Mouse (Mus musculus) cerebellum, adult 2 months (tissue): ENCODE results near the gene Timp4. TPM values are rescaled to one million over a fixed set of nuclear protein-coding genes. Genes with fewer than 3 reads are reported as not detected.

Experiments used
- DNase-seq, 2 experiments: peaks; one replicate each; pipeline ENCODE4 v3.0.0; 2021
- H3K27ac ChIP-seq: fragments of 200-500 bp; 2 replicates; pipeline ENCODE4 v1.5.1; 2012; ENCODE audit warnings: low read length, control low read depth, inconsistent platforms; ENCODE audit not compliant: insufficient read depth
- H3K27me3 ChIP-seq: fragments of 200-500 bp; 2 replicates; pipeline ENCODE4 v1.6.1; 2012; ENCODE audit warnings: inconsistent platforms, mild to moderate bottlenecking, low read length, moderate library complexity; ENCODE audit not compliant: control insufficient read depth, insufficient read depth
- H3K4me1 ChIP-seq: fragments of 200-500 bp; 2 replicates; pipeline ENCODE4 v1.6.1; 2011; ENCODE audit warnings: low read length; ENCODE audit not compliant: control insufficient read depth, insufficient read depth
- H3K4me3 ChIP-seq: fragments of 200-500 bp; replicated peaks from 2 replicates; pipeline ENCODE3; 2011; ENCODE audit warnings: mild to moderate bottlenecking, low read depth, low read length, control low read depth; ENCODE audit not compliant: insufficient read depth
- CTCF ChIP-seq: fragments of 200-500 bp; IDR thresholded peaks from 2 replicates; pipeline ENCODE4 v1.5.1; 2011; ENCODE audit warnings: low read depth, mild to moderate bottlenecking, control low read depth, low read length, moderate library complexity, borderline replicate concordance; ENCODE audit not compliant: insufficient read depth
- POLR2A ChIP-seq: fragments of 200-500 bp; IDR thresholded peaks from 2 replicates; pipeline ENCODE4 v1.6.1; 2011; ENCODE audit warnings: low read length, control low read depth, borderline replicate concordance; ENCODE audit not compliant: insufficient read depth
- WGBS: fragments of 180-500 bp; shearing (Covaris S2); methylation state at CpG from one replicate; pipeline ENCODE4 v1.1.7; 2018; 5-methylcytosine and 5-hydroxymethylcytosine counted together
- polyA plus RNA-seq: library from polyadenylated mRNA; depleted of rRNA; stranded (reverse); fragments of >200 nt; gene quantifications from 2 replicates; pipeline ENCODE4 v1.2.3, GENCODE M21; 2012; rRNA removed

Timp4 gene
- 111 and 118 TPM in 2 replicates for polyA plus RNA-seq

- TF ChIP-seq CTCF (no peak), POLR2A (no peak)
- peak in 1 of 2 experiments; percentile 61 for DNase-seq
- WGBS = 42% methylated on average over 9 of the region's 10 CpGs
- peak within 1 kb of the TSS; percentile 31; the same call in 1 of the 2 replicates for H3K27ac ChIP-seq
- no peaks in the 10 kb centered on the region for H3K27me3 ChIP-seq
- H3K4me3 ChIP-seq = peak within 1 kb of the TSS; percentile 2
- H3K4me1 ChIP-seq = peaks cover 9% of the 10 kb centered on the region; the same call in 1 of the 2 replicates
These were observed at the start of gene Timp4 for GRCm38 (mm10) chr6:115252099-115252873. TSS of gene Timp4 (minus strand) at chr6:115252205.

DNA sequence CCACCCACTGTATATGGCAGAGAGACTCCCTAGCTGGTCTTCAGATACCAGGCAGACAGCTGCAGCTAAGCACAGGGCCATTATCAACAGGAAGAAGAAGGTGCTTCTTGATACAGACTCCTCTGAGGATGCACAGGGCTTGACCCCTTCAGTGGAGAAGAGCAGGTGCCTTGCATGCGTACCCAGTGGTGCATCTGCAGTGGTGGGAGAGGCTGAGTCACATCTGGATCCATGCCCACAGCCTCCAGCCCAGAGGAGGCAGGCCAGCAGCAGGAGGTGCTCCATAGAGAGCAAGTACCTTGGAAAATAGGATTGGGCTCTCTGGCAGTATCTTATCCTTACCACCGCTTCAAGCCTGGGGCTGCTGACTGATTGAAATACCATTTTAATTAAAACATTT, 41.9 kb upstream of the Timp4 start:
- Histone ChIP-seq H3K4me3 (no peak overlapping the region), H3K27me3 (no peaks in the 10 kb centered on the region; the same call in 1 of the 2 replicates)
- WGBS = 90% methylated on average over 2 of the region's 2 CpGs

DNA sequence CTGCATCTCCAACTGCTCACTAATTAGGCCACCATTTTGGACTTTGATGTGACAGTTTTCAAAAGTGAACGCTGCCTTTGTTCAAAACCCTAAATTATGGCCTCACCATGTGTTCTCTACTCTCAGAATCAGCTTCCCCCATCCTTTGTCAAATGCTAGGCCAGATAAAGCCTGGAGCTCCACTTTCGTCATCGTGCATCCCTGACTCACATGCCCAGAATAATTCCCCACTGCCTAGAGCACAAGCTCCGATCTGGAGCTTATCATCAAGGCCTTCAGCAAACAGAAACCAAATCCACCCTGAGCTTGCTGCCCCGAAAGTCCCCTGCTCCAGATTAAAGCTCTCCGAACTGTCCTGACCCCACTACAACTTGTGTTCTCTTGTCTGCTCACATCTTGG, 40.6 kb upstream of the Timp4 start:
- TF ChIP-seq CTCF (no peak), POLR2A (no peak)
- DNase-seq = no peak
- WGBS = 79% methylated on average over 6 of the region's 6 CpGs
- no peaks in the 10 kb centered on the region for H3K4me1 ChIP-seq
- H3K27ac ChIP-seq = no peak overlapping the region
- H3K4me3 ChIP-seq = no peak overlapping the region
- no peaks in the 10 kb centered on the region; the same call in 1 of the 2 replicates for H3K27me3 ChIP-seq

More for the DNA sequence above, 41.9 kb upstream of the Timp4 start:
- Histone ChIP-seq H3K27ac (no peak overlapping the region), H3K4me1 (no peaks in the 10 kb centered on the region)
- TF ChIP-seq POLR2A = no peak
- no peak for TF ChIP-seq CTCF
- no peak for DNase-seq

- H3K4me3 ChIP-seq = no peak overlapping the region
- TF ChIP-seq POLR2A = no peak
- no peak for TF ChIP-seq CTCF
- no peaks in the 10 kb centered on the region for H3K4me1 ChIP-seq
- DNase-seq = no peak
- 92% methylated on average over 6 of the region's 6 CpGs for WGBS
- no peaks in the 10 kb centered on the region; the same call in 1 of the 2 replicates for H3K27me3 ChIP-seq
- H3K27ac ChIP-seq = no peak overlapping the region
These were observed 39.8 kb upstream of the Timp4 start for GRCm38 (mm10) chr6:115291823-115292222.

GRCm38 (mm10) chr6:115291068-115291467, 39.1 kb upstream of the Timp4 start:
- no peak for DNase-seq
- TF ChIP-seq POLR2A = no peak
- TF ChIP-seq CTCF = no peak
- Histone ChIP-seq H3K4me3 (no peak overlapping the region), H3K4me1 (no peaks in the 10 kb centered on the region), H3K27ac (no peak overlapping the region), H3K27me3 (no peaks in the 10 kb centered on the region; the same call in 1 of the 2 replicates)
- 92% methylated on average over 2 of the region's 2 CpGs for WGBS

DNA sequence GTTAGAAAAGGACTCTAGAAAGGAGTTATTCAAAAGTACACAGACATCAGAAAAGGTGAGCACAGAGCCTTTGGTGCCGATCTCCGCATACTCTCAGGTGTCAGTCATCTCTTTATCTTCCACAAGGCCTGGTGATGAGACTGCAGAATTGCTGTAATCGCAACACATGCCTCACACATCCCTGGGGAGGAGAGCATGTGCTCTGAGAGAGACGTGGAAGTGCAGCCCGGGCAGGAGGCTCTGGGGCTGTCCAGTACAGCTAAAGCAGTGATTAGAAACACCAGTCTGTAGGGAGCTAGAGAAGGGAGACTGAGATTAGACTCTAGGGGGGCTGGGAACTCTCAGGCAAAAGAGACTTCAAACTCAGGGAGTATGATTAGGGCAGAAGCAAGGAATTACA, 38.6 kb upstream of the Timp4 start:
- WGBS = 50% methylated on average over 5 of the region's 5 CpGs
- TF ChIP-seq CTCF = no peak
- no peak for TF ChIP-seq POLR2A
- Histone ChIP-seq H3K4me3 (no peak overlapping the region), H3K27ac (no peak overlapping the region), H3K27me3 (no peaks in the 10 kb centered on the region; the same call in 1 of the 2 replicates), H3K4me1 (no peaks in the 10 kb centered on the region)
- DNase-seq = no peak

DNA sequence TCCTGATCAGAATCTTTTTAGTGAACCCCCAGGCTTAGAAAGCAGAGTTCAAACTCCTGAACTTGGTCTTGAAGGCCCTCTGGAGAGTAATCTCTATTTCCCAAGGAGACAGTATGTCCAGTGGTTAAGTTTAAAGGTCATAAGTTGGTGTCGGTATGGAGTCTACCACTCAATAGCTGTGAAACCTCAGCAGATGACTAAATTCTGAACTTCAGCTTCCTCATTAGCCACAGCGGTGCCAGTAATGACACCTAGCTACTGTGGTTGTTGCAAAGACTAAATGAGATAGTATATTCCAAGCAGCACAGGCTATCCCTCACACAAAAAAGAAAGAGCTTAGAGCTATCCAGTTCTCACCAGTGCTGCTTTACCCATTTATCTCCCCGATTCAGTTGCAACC, 36.2 kb upstream of the Timp4 start:
- H3K4me1 ChIP-seq = no peaks in the 10 kb centered on the region
- 93% methylated on average over 3 of the region's 3 CpGs for WGBS
- DNase-seq = no peak
- no peak overlapping the region for H3K27ac ChIP-seq
- no peak for TF ChIP-seq POLR2A
- TF ChIP-seq CTCF = no peak
- no peak overlapping the region for H3K4me3 ChIP-seq
- H3K27me3 ChIP-seq = no peaks in the 10 kb centered on the region

GRCm38 (mm10) chr6:115286441-115286840, 34.4 kb upstream of the Timp4 start:
- Histone ChIP-seq H3K4me3 (no peak overlapping the region), H3K27ac (no peak overlapping the region), H3K27me3 (no peaks in the 10 kb centered on the region), H3K4me1 (no peaks in the 10 kb centered on the region)
- DNase-seq = no peak
- 60% methylated on average over 6 of the region's 6 CpGs for WGBS
- TF ChIP-seq POLR2A (no peak), CTCF (no peak)
